Mouse (Mus musculus) kidney, adult 2 months (tissue): ENCODE data around the gene Drg1. TPM values are rescaled to one million over a fixed set of nuclear protein-coding genes. Genes with fewer than 3 reads are reported as not detected.
A peak's percentile ranks its signal among the peaks of the same experiment; 100 is the strongest.

ENCODE experiments used
- DNase-seq: peaks from one replicate; pipeline ENCODE4 v3.0.0; 2021
- H3K27ac ChIP-seq: fragments of 200-500 bp; 2 replicates; pipeline ENCODE4 v1.5.1; 2012; ENCODE audit warnings: low read depth, low read length, control low read depth, inconsistent platforms; ENCODE audit not compliant: insufficient read depth
- H3K27me3 ChIP-seq: fragments of 200-500 bp; replicated peaks from 2 replicates; pipeline ENCODE4 v1.6.1; 2012; ENCODE audit warnings: mild to moderate bottlenecking, moderate library complexity, low read length, inconsistent platforms; ENCODE audit not compliant: control insufficient read depth, insufficient read depth
- H3K36me3 ChIP-seq: fragments of 200-500 bp; 2 replicates; pipeline ENCODE4 v1.6.1; 2012; ENCODE audit warnings: mild to moderate bottlenecking, moderate library complexity, low read length, inconsistent platforms; ENCODE audit not compliant: control insufficient read depth, insufficient read depth
- H3K4me1 ChIP-seq: fragments of 200-500 bp; 2 replicates; pipeline ENCODE4 v1.6.1; 2011; ENCODE audit warnings: low read length; ENCODE audit not compliant: control insufficient read depth, insufficient read depth
- H3K4me3 ChIP-seq: fragments of 200-500 bp; 2 replicates; pipeline ENCODE4 v1.5.1; 2011; ENCODE audit warnings: mild to moderate bottlenecking, low read depth, low read length, control low read depth; ENCODE audit not compliant: insufficient read depth
- CTCF ChIP-seq: fragments of 200-500 bp; conservative IDR thresholded peaks from 2 replicates; pipeline ENCODE4 v1.5.1; 2011; ENCODE audit warnings: low read depth, mild to moderate bottlenecking, control low read depth, low read length, moderate library complexity, mixed read lengths; ENCODE audit not compliant: insufficient read depth, insufficient read length
- POLR2A ChIP-seq: fragments of 200-500 bp; IDR thresholded peaks from one replicate; pipeline ENCODE4 v1.6.1; 2011; ENCODE audit warnings: low read depth, low read length, control low read depth
- WGBS: fragments of 180-500 bp; shearing (Covaris S2); methylation state at CpG from one replicate; pipeline ENCODE4 v1.1.7; 2018; 5-methylcytosine and 5-hydroxymethylcytosine counted together
- polyA plus RNA-seq: library from polyadenylated mRNA; depleted of rRNA; stranded (reverse); fragments of >200 nt; gene quantifications from 2 replicates; pipeline ENCODE4 v1.2.3, GENCODE M21; 2012

Gene Drg1
- polyA plus RNA-seq, 1 experiment, result 28.4 TPM

DNA sequence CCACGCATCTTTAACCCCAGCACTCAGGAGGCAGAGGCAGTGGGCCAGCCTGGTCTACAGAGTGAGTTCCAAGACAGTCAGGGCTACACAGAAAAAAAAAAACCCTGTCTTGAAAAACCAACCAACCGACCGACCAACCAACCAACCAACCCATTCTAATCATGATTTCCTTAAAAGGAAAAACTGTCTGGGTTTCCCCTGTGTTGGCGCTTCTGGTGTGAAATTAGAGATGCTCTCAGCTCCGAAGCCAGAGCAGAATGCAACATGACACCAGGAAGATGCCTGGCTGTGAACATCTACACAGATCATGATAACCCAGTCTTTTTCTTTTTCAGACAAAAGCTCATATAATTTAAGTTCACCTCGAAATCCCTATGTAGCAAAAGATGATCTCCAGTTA, 16.7 kb upstream of the Drg1 start:
- WGBS, result 61% methylated on average over 6 of the region's 6 CpGs
- no peaks in the 10 kb centered on the region for H3K27me3 ChIP-seq
- no peak for TF ChIP-seq POLR2A
- no peak for TF ChIP-seq CTCF

DNA sequence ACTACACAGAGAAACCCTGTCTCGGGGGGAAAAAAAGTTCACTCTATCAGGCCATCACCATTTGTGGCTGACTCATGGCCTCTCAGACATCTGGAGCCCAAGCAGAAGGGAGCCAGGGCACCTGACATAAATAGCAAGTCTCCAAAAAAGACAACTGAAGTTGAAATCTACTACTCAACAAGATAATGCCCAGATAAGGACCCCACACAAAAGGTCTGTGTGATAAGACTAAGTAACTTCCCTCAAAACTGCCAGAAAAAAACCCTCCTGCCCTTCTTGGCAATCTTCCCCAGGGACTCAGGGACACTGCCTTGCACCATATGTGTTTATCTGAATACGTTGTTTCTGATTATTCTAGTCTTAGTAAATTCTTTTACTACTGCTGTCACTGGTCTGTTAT, 13.5 kb upstream of the Drg1 start:
- no peaks in the 10 kb centered on the region for H3K36me3 ChIP-seq
- no peak overlapping the region for H3K4me3 ChIP-seq
- 83% methylated on average over 2 of the region's 2 CpGs for WGBS
- no peaks in the 10 kb centered on the region for H3K4me1 ChIP-seq
- no peak overlapping the region for H3K27ac ChIP-seq
- TF ChIP-seq CTCF, result no peak
- no peak for TF ChIP-seq POLR2A
- no peaks in the 10 kb centered on the region for H3K27me3 ChIP-seq
- DNase-seq, result no peak

More for the DNA sequence above, 16.7 kb upstream of the Drg1 start:
- peaks cover 7% of the 10 kb centered on the region; the same call in 1 of the 2 replicates for H3K4me1 ChIP-seq
- H3K27ac ChIP-seq, result no peak overlapping the region
- no peak overlapping the region for H3K4me3 ChIP-seq
- no peak for DNase-seq
- no peaks in the 10 kb centered on the region for H3K36me3 ChIP-seq

- WGBS, result 50% methylated on average over 5 of the region's 5 CpGs
- no peak for DNase-seq
- no peaks in the 10 kb centered on the region for H3K4me1 ChIP-seq
- no peak overlapping the region for H3K4me3 ChIP-seq
- H3K36me3 ChIP-seq, result no peaks in the 10 kb centered on the region
- H3K27ac ChIP-seq, result no peak overlapping the region
- H3K27me3 ChIP-seq, result no peaks in the 10 kb centered on the region
- TF ChIP-seq CTCF (no peak), POLR2A (no peak)
Observed at GRCm38 (mm10) chr11:3278351-3278750, 12.1 kb upstream of the Drg1 start.

- H3K36me3 ChIP-seq, result no peaks in the 10 kb centered on the region
- WGBS, result 34% methylated on average over 4 of the region's 4 CpGs
- no peaks in the 10 kb centered on the region for H3K27me3 ChIP-seq
- no peak for TF ChIP-seq CTCF
- no peak for TF ChIP-seq POLR2A
- no peak overlapping the region for H3K4me3 ChIP-seq
- H3K4me1 ChIP-seq, result peaks cover 8% of the 10 kb centered on the region; the same call in 1 of the 2 replicates
- no peak overlapping the region for H3K27ac ChIP-seq
- DNase-seq, result no peak
Observed at GRCm38 (mm10) chr11:3269241-3269640, 3.0 kb upstream of the Drg1 start.

DNA sequence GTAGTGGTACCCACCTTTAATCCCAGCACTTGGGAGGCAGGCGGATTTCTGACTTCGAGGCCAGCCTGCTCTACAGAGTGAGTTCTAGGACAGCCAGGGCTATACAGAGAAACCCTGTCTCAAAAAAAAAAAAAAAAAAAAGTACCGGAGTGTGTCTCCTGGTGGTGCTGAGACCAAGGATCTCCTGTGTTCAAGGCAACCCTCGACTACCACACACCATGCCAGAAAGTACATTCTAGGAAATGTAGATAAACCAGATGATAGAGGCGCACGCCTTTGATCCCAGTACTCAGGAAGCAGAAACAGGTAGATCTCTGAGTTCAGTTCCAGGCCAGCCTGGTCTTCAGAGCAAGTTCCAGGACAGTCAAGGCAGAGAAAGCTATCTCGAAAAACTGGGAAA, 918 bp upstream of the Drg1 start:
- 43% methylated on average over 7 of the region's 7 CpGs for WGBS
- H3K27me3 ChIP-seq, result no peaks in the 10 kb centered on the region
- no peaks in the 10 kb centered on the region for H3K36me3 ChIP-seq
- peaks cover 8% of the 10 kb centered on the region; the same call in 1 of the 2 replicates for H3K4me1 ChIP-seq
- no peak for TF ChIP-seq POLR2A
- TF ChIP-seq CTCF, result no peak
- no peak for DNase-seq
- H3K4me3 ChIP-seq, result no peak overlapping the region; the same call in 1 of the 2 replicates
- H3K27ac ChIP-seq, result no peak overlapping the region

DNA sequence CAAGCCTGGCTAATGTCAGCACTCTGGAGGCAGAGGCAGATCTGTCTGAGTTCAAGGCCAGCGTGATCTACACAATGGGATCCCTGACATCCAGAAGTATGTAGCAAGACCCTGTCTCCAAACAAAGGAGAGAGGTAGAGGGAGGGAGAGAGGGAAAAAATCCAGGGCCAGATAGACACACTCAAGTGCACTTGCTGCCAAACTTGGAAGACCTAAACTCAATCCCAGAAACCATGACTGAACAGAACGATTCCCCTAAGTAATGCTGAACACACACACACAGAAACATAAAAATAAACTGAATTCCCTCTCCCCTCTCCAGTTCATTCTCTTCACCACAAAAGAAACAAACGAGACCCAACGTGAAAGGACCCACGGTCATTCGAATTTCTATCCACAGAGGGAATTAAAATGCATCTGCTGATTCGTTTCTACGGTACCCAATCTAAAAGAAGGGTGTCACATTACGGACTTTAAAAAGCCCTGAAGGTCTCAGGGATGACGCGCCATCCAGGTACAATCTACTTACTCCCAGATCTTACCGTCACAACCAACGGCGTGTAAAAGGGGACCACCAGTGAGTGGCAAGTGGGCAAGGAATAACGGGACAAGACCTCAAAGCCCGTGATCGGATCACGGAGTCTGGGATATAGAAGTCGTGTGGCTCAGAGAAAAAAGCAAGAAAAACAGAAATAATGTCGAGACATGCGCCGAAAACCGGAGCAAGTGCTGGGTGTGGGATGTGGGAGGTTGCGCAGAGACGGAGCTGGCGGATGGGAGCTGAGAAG, 730 bp downstream of the Drg1 start:
- peaks cover 4% of the 10 kb centered on the region for H3K36me3 ChIP-seq
- peak overlapping the region; percentile 84 for H3K4me3 ChIP-seq
- peak; percentile 24 for DNase-seq
- no peak for TF ChIP-seq CTCF
- no peak for TF ChIP-seq POLR2A
- 2% methylated on average over 26 of the region's 26 CpGs for WGBS
- peaks cover 8% of the 10 kb centered on the region; the same call in 1 of the 2 replicates for H3K4me1 ChIP-seq
- no peaks in the 10 kb centered on the region for H3K27me3 ChIP-seq
- peak overlapping the region; percentile 34 for H3K27ac ChIP-seq

DNA sequence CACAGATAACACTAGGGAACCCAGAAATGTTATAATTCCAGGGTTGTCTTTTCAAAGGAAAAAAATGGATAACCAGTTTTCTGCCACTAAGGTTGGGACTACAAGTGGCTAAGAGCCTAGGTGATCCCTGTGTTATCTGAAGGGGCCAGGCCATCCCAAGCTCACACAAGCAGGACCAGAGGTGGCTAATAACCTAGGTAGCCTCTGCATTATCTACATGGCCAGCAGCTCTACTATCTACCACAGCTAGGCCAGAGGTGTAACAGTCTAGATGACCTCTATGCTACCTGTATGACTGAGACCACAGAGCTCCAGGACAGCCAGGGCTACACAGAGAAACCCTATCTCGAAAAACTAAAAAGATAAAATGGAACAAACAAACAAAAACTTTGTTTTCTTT, 6.7 kb downstream of the Drg1 start:
- Histone ChIP-seq H3K27me3 (no peaks in the 10 kb centered on the region), H3K27ac (no peak overlapping the region), H3K4me1 (no peaks in the 10 kb centered on the region), H3K4me3 (no peak overlapping the region), H3K36me3 (peaks cover 10% of the 10 kb centered on the region)
- TF ChIP-seq CTCF (no peak), POLR2A (no peak)
- 98% methylated on average over 1 of the region's 1 CpGs for WGBS
- DNase-seq, result no peak
